Mouse (Mus musculus) CH12.LX (cell line): ENCODE measurements around the gene Slc26a6. TPM values are rescaled to one million over a fixed set of nuclear protein-coding genes. Genes with fewer than 3 reads are reported as not detected.

ENCODE experiments used
- DNase-seq: peaks from one replicate; pipeline ENCODE4 v3.0.0-alpha.2; 2013; ENCODE audit errors: extremely low read depth
- H3K27ac ChIP-seq: 2 replicates; pipeline ENCODE4 v1.5.1; 2012; ENCODE audit warnings: low read depth, mild to moderate bottlenecking, control low read depth, moderate library complexity; ENCODE audit not compliant: insufficient read depth
- H3K27me3 ChIP-seq: replicated peaks from 2 replicates; pipeline ENCODE3; 2012; ENCODE audit warnings: inconsistent platforms
- H3K36me3 ChIP-seq, 2 experiments: replicated peaks in 1 of 2; 2 replicates each; pipeline versions ENCODE3 to v1.6.1; 2012; ENCODE audit warnings: inconsistent platforms in 1 of 2, low read length in 1 of 2, mild to moderate bottlenecking in 1 of 2, mixed read lengths in 1 of 2, moderate library complexity in 1 of 2; ENCODE audit not compliant: control insufficient read depth in 1 of 2, insufficient read depth in 1 of 2
- H3K4me1 ChIP-seq, 2 experiments: 2 replicates each; pipeline ENCODE4 v1.6.1; 2012; ENCODE audit warnings: inconsistent platforms in 1 of 2, moderate library complexity in 1 of 2; ENCODE audit not compliant: insufficient read depth in 2 of 2, control insufficient read depth in 1 of 2
- H3K4me2 ChIP-seq: 2 replicates; pipeline ENCODE4 v1.6.1; 2012; ENCODE audit warnings: low read depth, mild to moderate bottlenecking, control low read depth; ENCODE audit not compliant: poor library complexity, insufficient read depth, severe bottlenecking
- H3K4me3 ChIP-seq, 3 experiments: fragments of 150-350 bp in 1 of 3; sonication (generic) in 1 of 3; replicated peaks in 1 of 3; 2 replicates each; pipeline versions ENCODE3 to v1.5.1; 2011 to 2012; ENCODE audit warnings: low read depth in 2 of 3, low read length in 2 of 3, mild to moderate bottlenecking in 2 of 3, moderate library complexity in 2 of 3, control low read depth in 1 of 3, improper control_type of control experiment in 1 of 3, inconsistent platforms in 1 of 3, mixed read lengths in 1 of 3; ENCODE audit not compliant: poor library complexity in 1 of 3
- H3K79me2 ChIP-seq: replicated peaks from 2 replicates; pipeline ENCODE4 v1.6.1; 2012; ENCODE audit warnings: mild to moderate bottlenecking, moderate library complexity; ENCODE audit not compliant: control insufficient read depth, poor library complexity, insufficient read depth, severe bottlenecking; ENCODE audit errors: extremely low read depth
- H3K9ac ChIP-seq: 2 replicates; pipeline ENCODE4 v1.6.1; 2012; ENCODE audit warnings: low read depth, mild to moderate bottlenecking, control low read depth, moderate library complexity; ENCODE audit not compliant: insufficient read depth
- H3K9me3 ChIP-seq: replicated peaks from 2 replicates; pipeline ENCODE3; 2012; ENCODE audit warnings: low read length, inconsistent platforms, mixed read lengths
- BHLHE40 ChIP-seq: IDR thresholded peaks from 2 replicates; pipeline ENCODE4 v1.6.1; 2011; ENCODE audit warnings: mild to moderate bottlenecking, low read depth, low read length, improper control_type of control experiment
- CHD1 ChIP-seq: IDR thresholded peaks from 2 replicates; pipeline ENCODE4 v1.6.1; 2012; ENCODE audit warnings: low read depth, low read length, improper control_type of control experiment, inconsistent platforms
- CHD2 ChIP-seq: IDR thresholded peaks from 2 replicates; pipeline ENCODE4 v1.6.1; 2011; ENCODE audit warnings: low read length, improper control_type of control experiment
- CTCF ChIP-seq, 2 experiments: IDR thresholded peaks in 1 of 2; conservative IDR thresholded peaks in 1 of 2; 2 replicates each; pipeline ENCODE4 v1.5.1; 2011 to 2012; ENCODE audit warnings: low read depth in 2 of 2, low read length in 2 of 2, improper control_type of control experiment in 1 of 2, inconsistent platforms in 1 of 2, mild to moderate bottlenecking in 1 of 2, moderate library complexity in 1 of 2
- E2F4 ChIP-seq: IDR thresholded peaks from 2 replicates; pipeline ENCODE4 v1.6.1; 2011; ENCODE audit warnings: low read depth, low read length, improper control_type of control experiment; ENCODE audit not compliant: insufficient replicate concordance
- ELF1 ChIP-seq: IDR thresholded peaks from 2 replicates; pipeline ENCODE4 v1.6.1; 2014; ENCODE audit warnings: low read depth, mild to moderate bottlenecking, inconsistent platforms, low read length, improper control_type of control experiment
- EP300 ChIP-seq: IDR thresholded peaks from 2 replicates; pipeline ENCODE4 v1.6.1; 2011; ENCODE audit warnings: low read length, improper control_type of control experiment
- ETS1 ChIP-seq: conservative IDR thresholded peaks from 2 replicates; pipeline ENCODE4 v1.6.1; 2012; ENCODE audit warnings: low read depth, mild to moderate bottlenecking, inconsistent platforms, low read length, improper control_type of control experiment, moderate library complexity
- GABPA ChIP-seq: IDR thresholded peaks from 2 replicates; pipeline ENCODE4 v1.6.1; 2012; ENCODE audit warnings: low read depth, low read length, improper control_type of control experiment, inconsistent platforms; ENCODE audit not compliant: insufficient replicate concordance
- HCFC1 ChIP-seq: IDR thresholded peaks from 2 replicates; pipeline ENCODE4 v1.6.1; 2012; ENCODE audit warnings: low read depth, mild to moderate bottlenecking, inconsistent platforms, low read length, improper control_type of control experiment
- IRF4 ChIP-seq: IDR thresholded peaks from 2 replicates; pipeline ENCODE4 v1.6.1; 2014; ENCODE audit warnings: low read depth, mild to moderate bottlenecking, inconsistent platforms, low read length, improper control_type of control experiment
- JUN ChIP-seq: IDR thresholded peaks from 2 replicates; pipeline ENCODE4 v1.6.1; 2011; ENCODE audit warnings: low read depth, mild to moderate bottlenecking, low read length, improper control_type of control experiment, moderate library complexity; ENCODE audit not compliant: insufficient read depth
- JUND ChIP-seq: conservative IDR thresholded peaks from 2 replicates; pipeline ENCODE4 v1.6.1; 2011; ENCODE audit warnings: low read depth, low read length, improper control_type of control experiment
- KAT2A ChIP-seq: IDR thresholded peaks from 2 replicates; pipeline ENCODE4 v1.6.1; 2012; ENCODE audit warnings: low read length, improper control_type of control experiment, inconsistent platforms; ENCODE audit not compliant: insufficient replicate concordance
- MAFK ChIP-seq: IDR thresholded peaks from 2 replicates; pipeline ENCODE4 v1.6.1; 2011; ENCODE audit warnings: low read length, improper control_type of control experiment; ENCODE audit not compliant: insufficient replicate concordance
- MAX ChIP-seq: IDR thresholded peaks from 2 replicates; pipeline ENCODE4 v1.6.1; 2011; ENCODE audit warnings: low read length, improper control_type of control experiment
- MAZ ChIP-seq: IDR thresholded peaks from 2 replicates; pipeline ENCODE4 v1.6.1; 2012; ENCODE audit warnings: low read depth, mild to moderate bottlenecking, inconsistent platforms, low read length, improper control_type of control experiment, moderate library complexity
- MEF2A ChIP-seq: IDR thresholded peaks from 2 replicates; pipeline ENCODE4 v1.6.1; 2014; ENCODE audit warnings: low read depth, mild to moderate bottlenecking, inconsistent platforms, low read length, improper control_type of control experiment, borderline replicate concordance
- MXI1 ChIP-seq: IDR thresholded peaks from 2 replicates; pipeline ENCODE4 v1.6.1; 2011; ENCODE audit warnings: mild to moderate bottlenecking, low read depth, low read length, improper control_type of control experiment
- MYC ChIP-seq: IDR thresholded peaks from 2 replicates; pipeline ENCODE4 v1.6.1; 2011; ENCODE audit warnings: low read depth, mild to moderate bottlenecking, improper control_type of control experiment, low read length
- NELFE ChIP-seq: IDR thresholded peaks from 2 replicates; pipeline ENCODE4 v1.6.1; 2011; ENCODE audit warnings: low read depth, low read length, improper control_type of control experiment
- NRF1 ChIP-seq: IDR thresholded peaks from 2 replicates; pipeline ENCODE4 v1.6.1; 2014; ENCODE audit warnings: low read depth, mild to moderate bottlenecking, inconsistent platforms, low read length, improper control_type of control experiment, moderate library complexity
- PAX5 ChIP-seq: IDR thresholded peaks from 2 replicates; pipeline ENCODE4 v1.6.1; 2012; ENCODE audit warnings: low read length, inconsistent platforms, mixed read lengths
- POLR2A ChIP-seq: IDR thresholded peaks from 2 replicates; pipeline ENCODE4 v1.6.1; 2011; ENCODE audit warnings: low read depth, mild to moderate bottlenecking, improper control_type of control experiment, low read length
- POLR2AphosphoS2 ChIP-seq: IDR thresholded peaks from 2 replicates; pipeline ENCODE4 v1.6.1; 2011; ENCODE audit warnings: low read depth, low read length, improper control_type of control experiment
- RAD21 ChIP-seq: IDR thresholded peaks from 2 replicates; pipeline ENCODE4 v1.6.1; 2011; ENCODE audit warnings: low read depth, mild to moderate bottlenecking, low read length, improper control_type of control experiment, moderate library complexity
- RCOR1 ChIP-seq: conservative IDR thresholded peaks from 2 replicates; pipeline ENCODE4 v1.6.1; 2012; ENCODE audit warnings: low read depth, mild to moderate bottlenecking, inconsistent platforms, low read length, improper control_type of control experiment
- SIN3A ChIP-seq: IDR thresholded peaks from 2 replicates; pipeline ENCODE4 v1.6.1; 2012; ENCODE audit warnings: low read length, improper control_type of control experiment, inconsistent platforms
- SMC3 ChIP-seq: IDR thresholded peaks from 2 replicates; pipeline ENCODE4 v1.6.1; 2011; ENCODE audit warnings: low read depth, low read length, improper control_type of control experiment
- TBP ChIP-seq: conservative IDR thresholded peaks from 2 replicates; pipeline ENCODE4 v1.6.1; 2011; ENCODE audit warnings: low read depth, low read length, improper control_type of control experiment
- TCF12 ChIP-seq: IDR thresholded peaks from 2 replicates; pipeline ENCODE4 v1.6.1; 2014; ENCODE audit warnings: low read depth, mild to moderate bottlenecking, inconsistent platforms, low read length, improper control_type of control experiment
- UBTF ChIP-seq: IDR thresholded peaks from 2 replicates; pipeline ENCODE4 v1.6.1; 2012; ENCODE audit warnings: low read depth, mild to moderate bottlenecking, inconsistent platforms, low read length, improper control_type of control experiment, moderate library complexity
- USF1 ChIP-seq: IDR thresholded peaks from 2 replicates; pipeline ENCODE4 v1.6.1; 2014; ENCODE audit warnings: low read depth, mild to moderate bottlenecking, inconsistent platforms, low read length, improper control_type of control experiment
- USF2 ChIP-seq: conservative IDR thresholded peaks from 2 replicates; pipeline ENCODE4 v1.6.1; 2011; ENCODE audit warnings: low read depth, low read length, improper control_type of control experiment
- ZC3H11A ChIP-seq: IDR thresholded peaks from 2 replicates; pipeline ENCODE4 v1.6.1; 2012; ENCODE audit warnings: low read depth, mild to moderate bottlenecking, inconsistent platforms, low read length, improper control_type of control experiment
- ZKSCAN1 ChIP-seq: IDR thresholded peaks from 2 replicates; pipeline ENCODE4 v1.6.1; 2012; ENCODE audit warnings: low read depth, inconsistent platforms, low read length, improper control_type of control experiment, borderline replicate concordance
- ZMIZ1 ChIP-seq: IDR thresholded peaks from 2 replicates; pipeline ENCODE4 v1.6.1; 2012; ENCODE audit warnings: low read depth, mild to moderate bottlenecking, inconsistent platforms, low read length, improper control_type of control experiment
- ZNF384 ChIP-seq: IDR thresholded peaks from 2 replicates; pipeline ENCODE4 v1.6.1; 2012; ENCODE audit warnings: low read depth, low read length, improper control_type of control experiment, inconsistent platforms
- dilution Hi-C: fragments of 300-500 bp; cut with MboI; formaldehyde crosslinking; loops from 2 replicates; pipeline ENCODE4 v1.14.3; 2020; ENCODE audit warnings: low sequenced_read_pairs; ENCODE audit not compliant: extremely low pct_unique_long_range_greater_than_20kb, extremely low pct_ligation_motif_present
- in situ Hi-C: fragments of 300-500 bp; cut with MboI; formaldehyde crosslinking; loops from 3 replicates; pipeline ENCODE4 v1.14.3; 2019; ENCODE audit warnings: low sequenced_read_pairs, low pct_ligation_motif_present, low pct_unique_long_range_greater_than_20kb, mixed read lengths
- polyA plus RNA-seq: library from polyadenylated mRNA; unstranded; fragments of >175 nt; gene quantifications from 2 replicates; pipeline ENCODE4 v1.2.1, GENCODE M21; 2012; ENCODE audit warnings: low read depth; ENCODE audit not compliant: insufficient read length
- total RNA-seq, 2 experiments: library from RNA; depleted of rRNA; stranded (reverse); fragments of 300-350 nt in 1 of 2; fragments of >200 nt in 1 of 2; gene quantifications; 2 replicates each; pipeline ENCODE4 v1.2.3; 2012 to 2014

Slc26a6 gene
- total and polyA plus RNA-seq, 3 experiments, result 5.0 to 10.0 (median 5.0) TPM

DNA sequence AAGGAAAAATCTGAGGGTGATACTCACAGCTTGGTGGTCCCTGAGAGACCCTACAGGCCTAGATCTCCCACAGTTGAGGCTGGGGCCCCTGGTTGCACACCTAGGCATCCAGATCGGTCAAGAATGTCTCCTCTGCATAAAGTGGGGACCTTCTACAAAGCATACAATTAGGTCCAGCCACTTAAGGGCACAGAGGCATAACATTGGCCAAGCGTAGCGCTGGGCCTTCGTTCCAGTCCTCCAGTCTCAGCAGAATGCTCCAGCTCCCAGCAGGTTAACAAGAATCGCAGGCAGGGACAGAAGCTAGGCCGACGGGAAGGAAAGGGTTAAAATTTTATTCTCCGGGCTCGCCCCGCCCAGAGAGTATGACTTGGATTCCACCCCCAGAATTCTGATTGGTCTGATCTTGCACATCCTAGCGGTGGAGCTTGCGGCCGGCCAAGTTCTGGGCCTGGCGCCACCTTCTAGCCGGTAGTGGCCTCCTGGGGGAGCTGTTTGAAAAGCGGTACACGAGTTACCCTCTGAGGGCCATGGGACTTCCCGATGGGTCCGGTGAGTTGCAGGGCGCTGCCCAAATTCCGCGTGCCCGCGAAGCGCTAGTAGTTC, 655 bp downstream of the Slc26a6 start:
- dilution Hi-C loops, result no loop called here
- in situ Hi-C loops, result no loop called here
- no peak overlapping the region for H3K27ac ChIP-seq

DNA sequence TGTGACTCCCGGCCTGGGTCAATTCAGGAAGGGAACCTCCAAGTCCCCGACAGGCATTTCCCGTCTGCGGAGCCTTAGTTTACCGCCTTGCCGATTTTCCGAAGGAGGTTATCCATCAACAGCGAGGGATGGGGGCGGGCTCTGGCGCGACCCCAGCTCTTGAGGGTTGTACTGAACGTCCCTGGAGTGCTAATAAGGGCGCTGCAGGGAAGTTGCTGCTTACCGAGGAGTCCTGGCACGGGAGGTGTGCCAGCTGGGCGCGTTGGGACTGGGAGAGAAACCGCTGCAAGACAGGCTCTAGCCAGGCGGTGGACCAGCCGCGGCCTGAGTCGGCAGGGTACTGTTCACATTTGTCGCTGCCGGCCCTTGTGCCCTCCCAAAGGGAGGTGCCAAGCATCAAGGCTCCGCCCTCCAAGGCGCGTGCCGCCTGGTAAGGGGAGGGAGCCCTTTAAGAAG, 1.2 kb downstream of the Slc26a6 start:
- dilution Hi-C loops, result no loop called here
- Histone ChIP-seq H3K27ac (no peak overlapping the region), H3K79me2 (no peaks in the 10 kb centered on the region), H3K36me3 (peaks cover 0 to 28% of the 10 kb centered on the region in 2 experiments), H3K27me3 (no peaks in the 10 kb centered on the region), H3K9me3 (no peaks in the 10 kb centered on the region), H3K4me3 (peak overlapping the region; percentile 64 to 66 (median 64)), H3K4me2 (peak overlapping the region; percentile 60), H3K9ac (peak overlapping the region; percentile 36), H3K4me1 (peaks cover 0 to 41% of the 10 kb centered on the region in 2 experiments; a peak in 2 of 4 replicates)
- DNase-seq, result peak; percentile 89
- TF ChIP-seq TCF12 (peak; percentile 41; the same call in 1 of the 2 replicates), POLR2A (peak; percentile 91), ZMIZ1 (0 out of 2 replicates have a peak, but pooled peaks have one; percentile 58), SIN3A (peak; percentile 10; the same call in 1 of the 2 replicates), NELFE (peak; percentile 66), MXI1 (no peak), CHD1 (no peak), MAFK (no peak), TBP (peak; percentile 69), BHLHE40 (peak; percentile 61; the same call in 1 of the 2 replicates), JUN (no peak)
- in situ Hi-C loops, result no loop called here

More for the DNA sequence above, 655 bp downstream of the Slc26a6 start:
- no peaks in the 10 kb centered on the region for H3K79me2 ChIP-seq
- H3K27me3 ChIP-seq, result peaks cover 2% of the 10 kb centered on the region
- H3K9ac ChIP-seq, result peak overlapping the region; percentile 39
- no peaks in the 10 kb centered on the region for H3K9me3 ChIP-seq
- H3K4me1 ChIP-seq, result peaks cover 0 to 41% of the 10 kb centered on the region in 2 experiments; a peak in 2 of 4 replicates
- H3K4me2 ChIP-seq, result peak overlapping the region; percentile 73
- TF ChIP-seq ZMIZ1, result no peak
- TF ChIP-seq CHD2, result 0 out of 2 replicates have a peak, but pooled peaks have one; percentile 52
- 0 out of 2 replicates have a peak, but pooled peaks have one; percentile 23 for TF ChIP-seq JUND
- TF ChIP-seq CHD1, result no peak
- TF ChIP-seq ZKSCAN1, result 0 out of 2 replicates have a peak, but pooled peaks have one; percentile 4
- no peak; the same call in 1 of the 2 replicates for TF ChIP-seq E2F4
- TF ChIP-seq UBTF, result no peak
- TF ChIP-seq RAD21, result peak; percentile 51
- TF ChIP-seq GABPA, result no peak
- TF ChIP-seq CTCF (conservative IDR thresholded peaks at IDR 0.05 in 1 of 2, IDR thresholded peaks at IDR 0.05 in 1 of 2; ENCODE audit: low read depth in 2 of 2, low read length in 2 of 2), result peak in 1 of 2 experiments; percentile 93; a peak in 2 of 4 replicates
- TF ChIP-seq TCF12, result peak; percentile 55; the same call in 1 of the 2 replicates
- 0 out of 2 replicates have a peak, but pooled peaks have one; percentile 31 for TF ChIP-seq EP300
- TF ChIP-seq ZC3H11A, result no peak
- peak; percentile 76; the same call in 1 of the 2 replicates for TF ChIP-seq MAX
- no peak for TF ChIP-seq POLR2AphosphoS2
- TF ChIP-seq USF2, result no peak
- peak; percentile 75 for TF ChIP-seq MXI1
- TF ChIP-seq PAX5, result no peak
- TF ChIP-seq ELF1, result peak; percentile 77
- TF ChIP-seq HCFC1, result peak; percentile 70
- TF ChIP-seq NELFE, result no peak; the same call in none of the 2 replicates
- peak; percentile 52 for TF ChIP-seq SMC3
- TF ChIP-seq NRF1, result peak; percentile 46; the same call in 1 of the 2 replicates
- peak; percentile 71; the same call in 1 of the 2 replicates for TF ChIP-seq MEF2A
- peak; percentile 70; the same call in 1 of the 2 replicates for TF ChIP-seq MAZ
- TF ChIP-seq POLR2A, result no peak
- TF ChIP-seq BHLHE40, result peak; percentile 39; the same call in 1 of the 2 replicates
- no peak for TF ChIP-seq KAT2A
- no peak for TF ChIP-seq ZNF384
- peak; percentile 76 for TF ChIP-seq MYC
- TF ChIP-seq JUN, result no peak
- no peak for TF ChIP-seq TBP
- TF ChIP-seq SIN3A, result peak; percentile 95
- peak; percentile 32; the same call in 1 of the 2 replicates for TF ChIP-seq ETS1
- TF ChIP-seq RCOR1, result no peak; the same call in 1 of the 2 replicates
- 0 out of 2 replicates have a peak, but pooled peaks have one; percentile 16 for TF ChIP-seq MAFK
- TF ChIP-seq USF1, result no peak
- TF ChIP-seq IRF4, result peak; percentile 73; the same call in 1 of the 2 replicates
- peaks cover 0 to 25% of the 10 kb centered on the region in 2 experiments for H3K36me3 ChIP-seq
- H3K4me3 ChIP-seq, result peak overlapping the region; percentile 64 to 66 (median 64)
- DNase-seq, result peak; percentile 96
